Mouse (Mus musculus) bone marrow macrophage, adult 2 months (primary cell): ENCODE results near the gene Zfp768.

ENCODE experiments used
- CTCF ChIP-seq: IDR thresholded peaks from 2 replicates; pipeline ENCODE4 v1.5.1; 2012; ENCODE audit warnings: low read depth, mild to moderate bottlenecking, low read length, moderate library complexity
- POLR2A ChIP-seq: IDR thresholded peaks from 2 replicates; pipeline ENCODE4 v1.6.1; 2012; ENCODE audit warnings: mild to moderate bottlenecking, low read depth, low read length, borderline replicate concordance

DNA sequence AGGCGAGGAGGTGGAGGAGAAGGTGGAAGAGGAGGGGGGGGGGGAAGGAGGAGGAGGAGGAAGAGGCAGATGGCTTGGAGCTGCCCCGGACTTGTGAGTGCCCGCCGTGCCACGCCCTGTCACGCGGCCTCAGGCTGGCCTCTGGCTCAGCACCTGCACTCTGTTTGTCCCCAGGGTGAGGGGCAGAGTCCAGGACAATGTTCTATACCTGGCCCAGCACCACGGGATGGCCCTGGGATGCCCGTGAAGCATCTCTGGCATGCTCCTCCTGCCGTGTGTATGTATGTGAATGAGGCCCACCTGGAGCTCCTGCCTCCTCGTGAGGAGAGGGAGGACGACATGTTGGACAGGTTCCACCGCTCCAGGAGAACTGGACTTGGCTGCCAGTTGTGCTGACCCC lies 16.1 kb upstream of the Zfp768 start:
- no peak for TF ChIP-seq POLR2A
- TF ChIP-seq CTCF, result no peak
